Mouse (Mus musculus): ENCODE data around the gene Pex1. TPM values are rescaled to one million over a fixed set of nuclear protein-coding genes. Genes with fewer than 3 reads are reported as not detected.
"Not testable (repeated sequence)": the region's sequence is repeated elsewhere in the genome, so short reads cannot be mapped to it uniquely, and the experiment has no call there.

The Pex1 gene
- total RNA-seq (2021) = 1 to 10 TPM; 5.6 to 7.4 TPM
- long read RNA-seq, experiment 1, partial matches to known transcripts = 1 of 3 reads
- long read RNA-seq, experiment 1, other reads (novel, unspliced or antisense) = 1 of 3 reads
- long read RNA-seq, experiment 2, partial matches to known transcripts = 3 of 5 reads
- long read RNA-seq, experiment 2, other reads (novel, unspliced or antisense) = 2 of 5 reads

DNA sequence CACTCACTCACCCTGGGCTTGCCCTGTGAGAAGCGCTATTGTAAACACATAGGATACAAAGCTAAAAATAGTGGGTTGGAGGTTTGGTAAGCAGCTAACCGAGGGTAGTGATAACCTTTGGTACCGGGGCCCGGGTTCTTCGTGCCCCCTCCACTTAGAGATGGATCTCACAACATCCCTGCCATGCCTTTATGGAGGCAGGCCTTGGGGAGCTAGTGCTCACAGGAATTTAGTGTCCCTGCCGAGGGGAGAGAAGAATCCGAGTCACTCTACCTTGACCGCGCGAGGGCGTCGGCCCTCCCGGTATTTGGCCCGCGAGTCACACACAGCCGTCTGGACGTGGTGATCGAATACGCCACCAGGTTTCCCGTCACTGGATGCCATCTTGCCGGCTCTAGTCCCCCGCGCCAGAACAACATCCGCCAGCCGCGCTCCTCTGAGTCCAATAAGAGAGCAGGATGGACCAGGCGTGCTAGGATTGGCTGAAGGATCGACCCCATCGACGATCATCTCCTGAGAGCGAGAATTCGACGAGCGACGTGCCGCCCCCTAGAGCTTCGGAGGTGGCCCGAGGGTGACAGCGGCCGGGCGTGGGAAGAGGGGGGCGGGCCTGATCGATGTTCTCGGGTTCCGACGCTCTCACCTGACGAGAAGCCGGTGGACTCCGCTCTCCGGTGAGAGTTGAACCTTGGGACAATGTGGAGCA lies at the start of gene Pex1:
Gene Pex1 (plus strand): TSS at position 374 of the 706 bp plus-strand sequence.
- DNase-seq = peak; percentile 94
- intact Hi-C loops (cut with DNase I; ENCODE audit: low total_unique reads) = no loop called here

DNA sequence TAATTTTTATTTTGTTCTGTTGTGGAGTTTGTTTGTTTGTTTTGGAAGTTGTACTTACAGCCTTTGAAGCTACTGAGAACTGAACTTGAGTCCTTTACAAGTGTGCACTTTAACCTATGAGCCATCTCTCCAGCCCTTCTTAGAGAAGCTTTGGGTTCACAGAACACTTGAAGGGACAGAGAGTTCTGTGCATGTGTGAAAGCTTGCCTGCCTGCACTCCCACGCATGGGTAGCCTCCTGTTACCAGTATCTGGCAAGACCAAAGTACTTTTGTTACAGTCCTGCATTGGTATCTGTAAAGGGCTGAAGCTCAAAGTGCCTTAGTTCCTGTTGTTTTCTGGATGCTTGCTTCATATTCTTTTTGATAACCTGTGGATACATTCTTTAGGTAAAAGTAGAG lies 49.6 kb upstream of the Pex1 start:
- intact Hi-C loops (cut with DNase I; ENCODE audit: low total_unique reads) = no loop called here
- DNase-seq = no peak

DNA sequence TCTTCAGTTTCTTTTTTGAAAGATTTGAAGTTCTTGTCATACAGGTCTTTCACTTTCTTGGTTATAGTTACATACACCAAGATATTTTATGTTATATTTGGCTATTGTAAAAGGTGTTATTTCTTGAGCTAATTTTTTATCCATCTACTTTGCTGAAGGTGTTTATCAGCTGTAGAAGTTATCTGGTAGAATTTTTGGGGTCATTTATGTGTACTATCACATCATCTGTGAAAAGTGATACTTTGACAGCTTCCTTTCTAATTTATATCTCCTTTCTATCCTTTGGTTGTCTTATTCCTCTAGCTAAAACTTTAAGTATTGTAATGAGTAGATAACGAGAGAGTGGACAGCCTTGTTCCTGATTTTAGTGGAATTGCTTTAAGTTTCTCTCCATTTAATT lies 44.4 kb upstream of the Pex1 start:
- intact Hi-C loops (cut with DNase I; ENCODE audit: low total_unique reads) = no loop called here
- no peak for DNase-seq

DNA sequence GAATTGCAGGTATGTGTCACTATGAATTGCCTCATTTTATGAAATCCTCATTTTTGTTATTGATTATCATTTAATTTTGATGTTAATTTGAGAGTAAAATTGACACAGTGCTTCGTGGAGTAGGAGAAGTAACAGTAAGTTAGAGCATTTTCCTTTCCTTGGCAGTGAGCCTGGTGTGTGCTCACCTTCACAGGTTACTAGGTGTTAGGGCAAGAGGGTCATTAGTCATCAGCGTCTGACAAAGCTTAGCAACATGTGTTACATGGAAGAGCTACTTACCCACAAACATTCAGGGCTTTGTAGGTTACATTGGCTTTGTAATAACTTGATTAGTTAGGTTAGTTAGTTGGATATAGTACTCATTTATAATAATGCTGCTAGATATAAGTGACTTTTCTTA lies 41.7 kb upstream of the Pex1 start:
- DNase-seq = no peak
- intact Hi-C loops (cut with DNase I; ENCODE audit: low total_unique reads) = no loop called here

DNA sequence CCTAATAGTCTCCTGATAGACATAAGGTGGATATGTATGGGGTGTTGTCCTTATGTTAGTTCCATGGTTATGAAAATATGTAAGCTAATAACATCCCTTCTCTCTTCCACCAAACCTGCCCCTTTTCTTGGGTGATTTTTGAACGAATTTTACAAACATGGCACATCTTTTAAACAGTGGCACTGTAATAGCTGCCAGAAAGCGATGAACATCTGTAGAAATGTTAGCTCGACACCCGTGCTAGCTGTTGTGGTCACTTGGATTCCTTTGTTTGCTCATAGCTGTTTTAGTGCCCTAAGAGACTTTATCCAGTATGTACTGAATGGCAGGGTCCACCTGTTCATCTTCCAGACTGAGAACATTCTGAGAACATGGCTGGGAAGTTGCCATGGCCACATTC lies 24.6 kb upstream of the Pex1 start, which contains the start of gene 1700109H08Rik:
Gene 1700109H08Rik (plus strand): TSS at position 301 of the 400 bp plus-strand sequence.
- DNase-seq = no peak
- intact Hi-C loops (cut with DNase I; ENCODE audit: low total_unique reads) = no loop called here

DNA sequence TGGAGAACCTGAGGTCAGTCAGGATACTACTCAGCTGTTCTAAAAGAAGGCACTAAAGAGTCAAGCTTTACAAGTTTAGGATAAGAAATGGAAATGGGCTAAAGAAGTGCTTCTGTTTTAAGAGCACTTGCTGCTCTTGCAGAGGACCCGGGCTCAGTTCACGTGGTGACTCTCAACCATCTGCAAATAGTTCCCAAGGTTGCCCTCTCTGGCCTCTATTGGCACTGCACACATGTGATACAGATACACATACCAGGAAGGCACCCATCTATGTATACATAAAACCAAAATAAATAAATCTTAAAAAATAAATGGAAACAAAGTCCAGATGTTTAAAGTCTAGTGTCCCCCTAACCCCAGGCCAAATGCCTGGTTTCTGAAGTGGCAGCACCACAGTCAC lies 21.0 kb upstream of the Pex1 start:
- intact Hi-C loops (cut with DNase I; ENCODE audit: low total_unique reads) = no loop called here
- no peak for DNase-seq

DNA sequence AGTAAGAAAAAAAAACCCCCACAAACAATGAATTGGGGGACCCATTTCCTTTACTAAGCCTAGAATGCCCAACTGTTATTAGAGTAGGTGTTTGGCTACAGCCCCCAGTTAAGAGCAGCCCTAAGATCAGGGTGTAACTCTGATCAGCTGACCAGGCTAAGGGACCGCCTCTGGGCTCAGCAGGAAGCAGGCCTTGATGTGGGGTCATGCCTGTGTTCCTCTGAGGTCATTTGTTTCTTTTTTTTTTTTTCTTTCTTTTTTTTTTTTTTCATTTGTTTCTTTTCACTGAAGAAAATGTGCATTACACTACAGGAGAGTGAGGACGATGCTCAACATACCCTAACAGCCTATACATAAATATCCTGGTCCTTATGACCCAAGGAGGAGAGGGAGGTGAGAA lies 17.9 kb upstream of the Pex1 start:
- intact Hi-C loops (cut with DNase I; ENCODE audit: low total_unique reads) = no loop called here

DNA sequence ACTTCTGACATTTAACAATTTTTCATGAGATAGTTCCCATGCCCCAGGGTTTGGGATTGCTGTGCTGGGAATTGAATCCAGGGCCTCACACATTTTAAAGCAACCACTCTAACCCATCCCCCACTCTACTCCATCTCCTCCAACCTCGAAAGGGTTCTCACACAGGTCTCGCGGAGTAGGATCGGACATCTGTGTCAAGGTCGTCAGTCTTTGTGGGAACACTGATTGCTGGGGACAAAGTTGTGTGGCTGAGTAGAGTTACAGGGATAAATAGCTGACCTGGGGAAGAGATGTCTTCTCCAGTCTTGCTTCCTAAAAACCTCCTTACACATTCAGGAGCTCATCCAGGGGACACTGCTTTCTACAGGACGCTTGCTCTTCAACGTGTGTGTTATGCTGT lies 16.8 kb upstream of the Pex1 start:
- DNase-seq = no peak
- intact Hi-C loops (cut with DNase I; ENCODE audit: low total_unique reads) = no loop called here

More for the DNA sequence above, 17.9 kb upstream of the Pex1 start:
- DNase-seq = no peak

DNA sequence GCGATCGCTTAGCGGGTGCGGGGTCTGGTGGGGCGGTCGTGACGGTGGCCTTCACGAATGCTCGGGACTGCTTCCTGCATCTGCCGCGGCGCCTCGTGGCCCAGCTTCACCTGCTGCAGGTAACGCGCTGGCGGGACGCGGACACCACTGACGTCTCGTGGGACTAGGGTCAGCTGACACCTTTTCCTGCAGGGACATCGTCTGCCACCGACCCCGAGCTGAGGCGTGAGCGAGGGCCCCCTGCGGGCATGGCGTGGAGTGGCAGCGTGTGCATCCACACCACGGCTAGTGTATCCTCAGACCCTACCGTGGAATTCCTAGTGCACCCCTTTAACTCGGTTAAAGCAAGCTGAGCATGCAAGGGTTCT lies 517 bp downstream of the Pex1 start, which contains the start of gene Rbm48:
Gene Rbm48 (minus strand): TSS at position 187 of the 368 bp plus-strand sequence.
- intact Hi-C loops (cut with DNase I; ENCODE audit: low total_unique reads) = no loop called here

DNA sequence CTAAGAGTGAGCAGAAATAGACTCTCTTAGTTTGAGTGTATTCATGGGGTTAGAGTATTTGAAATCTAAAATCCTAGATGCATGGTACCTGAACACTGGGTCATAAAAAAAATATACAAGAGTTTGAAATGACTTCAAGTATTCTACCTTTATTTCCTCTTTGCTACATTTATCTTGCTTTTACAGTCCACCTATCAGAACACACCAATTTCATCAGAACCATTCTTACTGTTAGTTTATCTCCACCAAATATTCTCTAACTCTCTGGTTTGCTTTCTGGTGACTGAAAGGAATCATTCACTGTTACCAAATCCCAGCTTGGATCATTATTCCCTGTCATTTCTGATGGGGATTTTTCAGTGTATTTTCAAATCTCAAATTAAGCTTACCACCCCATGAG lies 1.3 kb downstream of the Pex1 start:
- intact Hi-C loops (cut with DNase I; ENCODE audit: low total_unique reads) = no loop called here

More for the DNA sequence above, 517 bp downstream of the Pex1 start, which contains the start of gene Rbm48:
- DNase-seq = peak; percentile 82

DNA sequence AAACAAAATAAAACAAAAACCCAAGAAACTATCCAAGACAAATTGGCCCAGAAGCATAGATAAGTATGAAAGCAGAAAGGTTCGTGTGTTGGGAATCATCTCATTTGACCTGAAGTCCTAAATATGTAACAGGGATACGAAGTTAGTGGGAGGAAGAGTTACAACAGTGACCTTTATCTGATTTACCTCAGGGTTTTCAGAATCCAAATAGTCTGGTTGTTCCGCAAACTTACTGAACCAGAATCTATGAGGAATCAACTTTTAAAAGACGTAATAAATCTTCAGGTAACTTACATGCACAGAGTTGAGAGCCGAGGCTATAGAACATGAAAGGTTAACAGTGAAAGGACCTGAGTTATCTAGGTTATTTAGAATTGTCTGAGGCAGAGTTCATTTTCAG lies 2.9 kb downstream of the Pex1 start:
- no peak for DNase-seq
- intact Hi-C loops (cut with DNase I; ENCODE audit: low total_unique reads) = no loop called here

More for the DNA sequence above, 1.3 kb downstream of the Pex1 start:
- no peak for DNase-seq

DNA sequence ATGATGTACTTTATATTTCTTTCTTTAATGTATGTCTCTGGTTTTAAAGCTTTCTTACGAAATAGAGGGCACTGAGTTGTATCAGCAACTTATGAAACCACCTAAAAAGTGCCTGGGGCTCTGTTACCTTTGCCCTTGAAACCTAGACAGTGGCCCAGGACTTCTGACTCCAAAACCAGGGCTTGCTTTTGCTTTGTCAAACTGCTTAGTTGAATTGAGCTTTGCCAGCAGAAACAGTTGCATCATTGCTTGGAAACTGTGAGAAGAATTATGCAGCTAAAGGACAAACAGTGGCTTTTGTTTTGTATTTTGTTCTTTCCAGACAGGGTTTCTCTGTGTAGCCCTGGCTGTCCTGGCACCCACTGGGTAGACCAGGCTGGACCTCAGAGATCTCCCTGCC lies 4.4 kb downstream of the Pex1 start:
- no peak for DNase-seq
- intact Hi-C loops (cut with DNase I; ENCODE audit: low total_unique reads) = no loop called here

DNA sequence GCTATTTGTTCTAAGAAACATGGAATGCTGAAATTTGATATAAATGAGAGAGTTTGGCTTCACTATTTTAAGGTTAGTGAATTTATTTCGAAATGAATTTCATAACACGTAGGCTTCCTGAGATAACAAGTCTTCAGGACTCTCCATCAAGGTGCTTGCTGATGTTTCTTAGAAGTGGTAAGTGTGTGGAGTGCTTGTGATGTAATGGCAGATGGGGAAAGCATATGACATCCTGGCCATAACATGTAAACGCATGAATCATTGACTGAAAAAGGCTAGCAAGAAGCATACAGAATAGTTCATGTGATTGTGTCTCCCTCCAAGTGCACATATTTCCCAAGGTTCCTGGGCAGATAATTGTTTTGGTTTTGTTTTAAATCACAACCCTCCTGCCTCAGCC lies 4.9 kb downstream of the Pex1 start:
- DNase-seq = no peak
- intact Hi-C loops (cut with DNase I; ENCODE audit: low total_unique reads) = no loop called here

DNA sequence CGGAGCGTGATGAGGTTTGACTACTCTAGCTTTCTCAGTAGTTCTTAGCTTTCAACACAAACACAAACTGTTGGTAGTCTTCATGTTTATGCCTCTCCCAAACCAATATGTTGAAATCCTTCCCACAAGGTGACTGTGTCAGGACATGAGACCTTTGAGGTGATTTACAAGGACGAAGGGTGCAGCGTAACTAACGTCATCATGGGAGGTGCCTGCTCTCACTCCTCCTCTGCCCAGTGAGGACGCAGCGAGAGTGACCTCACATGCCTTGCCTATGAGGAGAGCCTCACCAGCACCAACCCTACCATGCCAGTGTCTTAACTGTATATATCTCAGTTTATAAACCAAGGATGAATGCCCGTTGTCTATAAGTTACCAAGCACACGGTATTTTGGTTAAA lies 11.2 kb downstream of the Pex1 start:
- intact Hi-C loops (cut with DNase I; ENCODE audit: low total_unique reads) = no loop called here
- no peak for DNase-seq

DNA sequence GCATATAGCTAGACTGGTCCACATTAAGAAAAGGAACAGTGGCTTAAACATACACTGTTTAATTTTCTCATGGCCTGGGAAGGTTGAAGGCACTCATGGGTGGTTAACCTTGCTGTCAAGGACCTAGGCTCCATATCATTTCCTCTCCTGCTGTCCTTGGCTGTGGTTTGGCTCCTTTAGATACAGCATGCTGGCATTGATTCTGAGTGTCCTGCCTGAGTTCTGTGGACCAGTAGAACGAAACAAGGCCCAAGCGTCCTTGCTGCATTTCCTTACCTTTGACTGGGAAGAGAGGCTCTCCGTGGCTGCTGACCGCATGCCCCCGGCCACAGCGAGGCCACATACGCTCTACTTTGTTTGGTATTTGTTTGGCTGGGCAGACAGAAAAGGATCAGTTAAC lies 13.4 kb downstream of the Pex1 start:
- intact Hi-C loops (cut with DNase I; ENCODE audit: low total_unique reads) = no loop called here
- no peak for DNase-seq

DNA sequence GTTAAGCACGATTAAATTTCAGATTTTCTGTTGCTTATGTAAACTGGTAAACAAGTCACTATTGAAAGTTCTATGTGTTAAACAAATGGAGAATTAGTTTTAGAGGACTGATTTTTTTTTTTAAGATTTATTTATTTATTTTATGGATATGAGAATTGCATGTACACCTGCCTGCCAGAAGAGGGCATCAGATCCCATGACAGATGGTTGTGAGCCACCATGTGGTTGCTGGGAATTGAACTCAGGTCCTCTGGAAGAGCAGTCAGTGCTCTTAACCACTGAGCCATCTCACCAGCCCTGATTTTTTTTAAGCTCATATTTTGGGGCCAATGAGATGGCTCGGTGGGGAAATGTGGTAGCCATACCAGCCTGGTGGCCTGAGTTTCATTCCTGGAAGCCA lies 16.0 kb downstream of the Pex1 start:
- intact Hi-C loops (cut with DNase I; ENCODE audit: low total_unique reads) = not testable (repeated sequence)

DNA sequence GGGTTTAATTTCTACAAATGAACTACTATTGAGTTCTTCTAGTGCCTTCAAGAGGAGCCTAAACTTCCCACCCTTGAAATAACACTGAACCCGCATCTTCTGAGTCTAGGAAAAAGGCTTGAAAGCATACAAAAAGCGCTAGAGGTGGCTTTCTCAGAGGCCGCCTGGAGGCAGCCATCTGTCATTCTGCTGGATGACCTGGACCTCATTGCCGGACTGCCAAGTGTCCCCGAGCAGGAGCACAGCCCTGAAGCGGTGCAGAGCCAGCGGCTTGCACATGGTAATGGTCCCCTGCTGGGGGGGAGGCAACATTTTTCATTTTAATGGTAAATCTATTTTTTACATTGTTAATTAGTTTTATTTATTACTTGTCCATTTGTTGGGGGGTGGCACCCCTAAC lies 24.6 kb downstream of the Pex1 start:
- intact Hi-C loops (cut with DNase I; ENCODE audit: low total_unique reads) = no loop called here
- no peak for DNase-seq

More for the DNA sequence above, 16.0 kb downstream of the Pex1 start:
- not testable (repeated sequence) for DNase-seq

DNA sequence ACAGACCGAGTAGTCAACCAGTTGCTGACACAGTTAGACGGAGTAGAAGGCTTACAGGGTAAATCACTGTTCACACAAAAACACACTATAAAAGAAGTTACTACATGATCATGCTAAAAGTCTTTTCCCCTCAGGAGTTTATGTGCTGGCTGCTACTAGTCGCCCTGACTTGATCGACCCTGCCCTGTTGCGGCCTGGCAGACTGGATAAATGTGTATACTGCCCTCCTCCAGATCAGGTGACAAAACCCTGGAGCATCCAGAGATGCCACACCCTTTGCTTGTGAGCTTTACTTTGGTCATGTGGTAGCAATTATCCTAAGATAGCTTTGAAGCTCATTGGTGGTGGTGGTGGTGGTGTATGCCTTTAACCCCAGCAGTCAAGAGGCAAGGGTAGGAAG lies 34.2 kb downstream of the Pex1 start:
- intact Hi-C loops (cut with DNase I; ENCODE audit: low total_unique reads) = no loop called here
- no peak for DNase-seq

DNA sequence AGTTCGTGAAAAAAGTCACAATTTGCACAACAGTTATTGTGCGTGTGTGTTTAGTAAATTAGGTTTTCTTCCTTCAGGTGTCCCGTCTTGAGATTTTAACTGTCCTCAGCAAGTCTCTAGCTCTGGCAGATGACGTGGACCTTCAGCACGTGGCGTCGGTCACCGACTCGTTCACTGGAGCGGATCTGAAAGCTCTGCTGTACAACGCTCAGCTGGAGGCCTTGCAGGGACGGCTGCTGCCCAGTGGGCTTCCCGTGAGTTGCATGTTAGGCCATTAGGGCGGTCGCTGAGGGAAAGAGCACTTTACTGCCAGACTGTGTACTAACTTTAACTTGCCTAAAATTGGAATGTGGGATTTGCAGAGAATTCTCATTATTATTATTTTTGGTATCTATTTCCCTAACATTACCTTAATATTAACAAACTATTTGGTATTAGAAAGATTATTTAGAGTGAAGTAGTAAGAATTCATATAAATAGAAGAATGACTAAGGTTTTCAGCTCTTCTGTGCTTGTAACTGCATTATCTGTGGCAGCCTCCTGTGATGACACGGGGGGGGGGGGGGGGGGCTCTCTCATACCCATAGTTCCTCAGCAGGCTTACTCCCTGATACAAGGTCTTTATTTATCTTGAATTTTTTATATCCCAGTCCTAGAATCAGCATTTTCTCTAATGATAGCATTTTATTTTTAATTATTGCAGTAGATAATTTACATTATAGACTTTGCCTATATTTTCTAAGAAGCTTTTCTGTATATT lies 35.8 kb downstream of the Pex1 start:
- no peak for DNase-seq
- intact Hi-C loops (cut with DNase I; ENCODE audit: low total_unique reads) = no loop called here

DNA sequence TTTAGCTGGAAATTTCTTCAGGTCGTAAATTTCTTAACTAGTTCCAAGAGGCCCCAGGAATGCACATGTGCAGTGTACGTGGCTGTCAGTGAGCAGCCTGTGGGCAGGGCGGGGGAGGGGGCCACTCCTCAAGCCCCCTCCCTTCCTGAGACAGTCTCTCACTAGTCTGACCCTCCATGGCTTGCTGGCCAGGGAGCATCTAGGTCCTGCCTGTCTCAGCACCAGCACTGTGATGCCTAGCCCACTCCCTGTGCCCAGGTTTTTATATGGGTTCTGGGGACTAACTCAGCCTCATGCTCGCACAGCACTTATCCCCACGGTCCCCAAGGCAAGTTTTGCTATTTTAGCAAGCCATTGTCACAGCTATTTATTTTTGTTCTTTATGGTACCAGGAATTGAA lies 36.4 kb downstream of the Pex1 start:
- DNase-seq = no peak
- intact Hi-C loops (cut with DNase I; ENCODE audit: low total_unique reads) = no loop called here

DNA sequence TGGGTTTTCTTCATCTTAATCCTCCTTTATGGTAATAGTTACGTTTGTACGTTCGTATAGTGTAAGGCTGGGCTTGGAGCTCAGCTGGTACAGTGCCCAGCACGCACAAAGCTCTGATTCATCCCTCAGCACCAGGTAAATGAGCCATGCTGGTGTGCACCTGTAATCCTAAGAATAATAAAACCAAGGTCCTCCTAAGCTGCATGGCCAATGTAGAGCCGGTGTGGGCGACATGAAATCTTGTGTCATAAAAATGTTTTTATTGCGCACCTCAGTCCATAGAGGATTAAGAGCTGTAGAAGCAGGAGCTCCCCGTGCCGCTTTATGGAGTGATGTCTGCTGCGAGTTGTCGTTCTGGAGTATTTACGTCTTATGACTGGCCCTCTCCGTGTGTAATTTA lies 37.4 kb downstream of the Pex1 start:
- no peak for DNase-seq
- intact Hi-C loops (cut with DNase I; ENCODE audit: low total_unique reads) = no loop called here

All from gastrocnemius, postnatal 14 days (tissue).